Mouse (Mus musculus) c-Kit-negative CD71-positive TER-119-positive erythroid progenitor cells, embryonic 14.5 days (primary cell): ENCODE measurements around the gene Tmem30c.
"Not testable (repeated sequence)": the region's sequence is repeated elsewhere in the genome, so short reads cannot be mapped to it uniquely, and the experiment has no call there.

Source experiments
- DNase-seq: peaks from one replicate; pipeline ENCODE4 v3.0.0-alpha.2; 2013; ENCODE audit warnings: low read depth, low spot score

The Tmem30c gene

DNA sequence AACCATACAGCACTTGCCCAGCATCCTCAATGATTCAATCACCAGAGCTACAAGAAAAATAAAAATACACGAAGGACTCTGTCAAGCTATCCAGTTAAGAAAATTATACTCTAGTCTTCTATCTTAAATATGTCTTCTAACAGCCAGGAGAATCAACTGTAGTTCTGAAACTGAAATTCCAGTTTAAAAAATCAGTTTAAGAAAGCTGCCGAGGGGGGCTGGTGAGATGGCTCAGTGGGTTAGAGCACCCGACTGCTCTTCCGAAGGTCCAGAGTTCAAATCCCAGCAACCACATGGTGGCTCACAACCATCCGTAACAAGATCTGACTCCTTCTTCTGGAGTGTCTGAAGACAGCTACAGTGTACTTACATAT, 60.7 kb downstream of the Tmem30c start:
- DNase-seq, result not testable (repeated sequence)

DNA sequence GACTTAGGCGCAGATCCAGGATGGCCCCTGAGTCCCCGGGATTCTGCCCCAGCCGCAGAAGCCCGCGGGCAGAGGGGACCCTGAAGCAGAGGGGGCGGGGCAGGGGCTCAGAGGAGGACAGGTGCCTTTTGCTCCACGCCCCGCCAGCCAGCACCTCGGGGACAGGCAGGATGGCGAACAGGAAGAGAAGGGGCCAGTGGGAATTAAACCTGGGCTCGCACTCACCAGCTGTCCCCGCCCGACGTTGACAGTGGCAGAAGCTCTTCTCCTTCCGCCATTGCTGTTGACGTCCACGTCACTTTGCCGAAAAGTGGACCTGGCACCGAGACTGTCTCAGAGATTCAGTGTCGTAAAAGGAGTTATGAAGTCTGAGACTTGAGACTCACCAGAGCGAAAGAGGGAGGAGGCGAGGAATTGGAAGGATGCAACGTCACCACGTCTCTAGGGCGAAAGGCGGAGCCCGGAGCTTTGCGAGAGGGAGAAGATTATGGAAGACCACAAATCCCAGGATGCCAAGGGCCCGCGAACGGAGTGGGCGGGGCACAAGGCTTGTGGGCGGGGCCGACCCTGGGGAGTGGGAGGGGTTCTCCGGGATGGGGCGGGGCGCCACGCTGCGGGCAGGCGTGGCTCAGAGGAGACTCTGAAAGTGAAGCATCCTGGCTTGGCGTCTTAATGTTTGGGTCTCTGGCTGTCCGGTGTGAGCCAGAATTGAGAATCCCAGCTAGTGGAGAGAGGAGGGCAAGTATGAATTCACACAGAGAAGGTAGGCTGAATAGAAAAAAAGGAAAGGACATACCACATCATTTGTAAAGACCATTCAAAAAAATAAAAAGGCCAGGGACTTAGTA, 61.4 kb downstream of the Tmem30c start, which contains the start of gene Tbc1d23:
Gene Tbc1d23, minus strand, starts transcription at position 416 of the 848 bp plus-strand sequence.
- peak; percentile 93 for DNase-seq

DNA sequence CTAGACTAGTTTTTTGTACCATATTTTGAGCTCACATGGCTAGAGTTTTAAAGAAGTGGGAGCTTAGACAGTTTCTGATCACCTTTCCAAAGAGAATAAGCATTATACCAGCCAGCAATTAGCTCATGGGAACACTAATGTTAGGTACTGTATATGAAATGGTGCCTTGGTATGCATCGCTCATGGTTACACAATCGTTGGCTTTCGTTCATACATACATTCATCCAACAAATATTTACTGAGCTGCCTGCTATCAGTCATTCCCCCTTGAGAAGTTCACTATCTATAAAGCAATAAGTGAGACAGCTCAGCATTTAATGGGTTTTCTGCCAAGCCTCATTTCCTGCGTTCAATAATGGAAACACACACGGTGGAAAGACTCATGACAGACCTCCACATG, 66.2 kb downstream of the Tmem30c start:
- DNase-seq, result no peak

DNA sequence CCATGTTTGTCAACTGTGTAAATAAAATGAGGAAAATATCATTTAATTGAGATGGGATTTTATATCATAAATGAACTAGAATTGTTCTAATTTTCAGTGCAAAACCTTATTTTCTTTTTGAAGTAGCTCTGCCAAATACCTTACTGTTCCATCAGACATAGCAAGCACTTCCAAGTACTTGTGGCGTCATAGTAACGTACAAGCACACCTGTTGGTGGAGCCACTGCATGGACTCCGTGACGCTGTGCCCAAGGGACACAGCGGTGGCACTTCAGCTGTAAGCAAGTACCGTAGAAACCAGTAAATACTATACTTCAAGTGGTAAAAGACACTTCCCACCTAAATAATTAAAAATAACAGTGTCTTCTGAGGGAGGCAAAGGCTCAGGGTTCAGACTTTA, 72.3 kb downstream of the Tmem30c start:
- no peak for DNase-seq
